Mouse (Mus musculus) liver, adult 2 months (tissue): ENCODE data around the gene Zbtb7b.

Experiments
- CTCF ChIP-seq: fragments of 200-500 bp; IDR thresholded peaks from 2 replicates; pipeline ENCODE4 v1.5.1; 2011; ENCODE audit warnings: low read depth, low read length, control low read depth
- POLR2A ChIP-seq: fragments of 200-500 bp; IDR thresholded peaks from 2 replicates; pipeline ENCODE4 v1.6.1; 2011; ENCODE audit warnings: low read length, control low read depth; ENCODE audit not compliant: insufficient read depth; ENCODE audit errors: extremely low read depth

GRCm38 (mm10) chr3:89417131-89417530 is 22.6 kb upstream of the Zbtb7b start:
- TF ChIP-seq CTCF: no peak
- no peak for TF ChIP-seq POLR2A
